Mouse (Mus musculus): ENCODE results near the gene Socs7.
"Not testable (repeated sequence)": the region's sequence is repeated elsewhere in the genome, so short reads cannot be mapped to it uniquely, and the experiment has no call there.

Gene Socs7

DNA sequence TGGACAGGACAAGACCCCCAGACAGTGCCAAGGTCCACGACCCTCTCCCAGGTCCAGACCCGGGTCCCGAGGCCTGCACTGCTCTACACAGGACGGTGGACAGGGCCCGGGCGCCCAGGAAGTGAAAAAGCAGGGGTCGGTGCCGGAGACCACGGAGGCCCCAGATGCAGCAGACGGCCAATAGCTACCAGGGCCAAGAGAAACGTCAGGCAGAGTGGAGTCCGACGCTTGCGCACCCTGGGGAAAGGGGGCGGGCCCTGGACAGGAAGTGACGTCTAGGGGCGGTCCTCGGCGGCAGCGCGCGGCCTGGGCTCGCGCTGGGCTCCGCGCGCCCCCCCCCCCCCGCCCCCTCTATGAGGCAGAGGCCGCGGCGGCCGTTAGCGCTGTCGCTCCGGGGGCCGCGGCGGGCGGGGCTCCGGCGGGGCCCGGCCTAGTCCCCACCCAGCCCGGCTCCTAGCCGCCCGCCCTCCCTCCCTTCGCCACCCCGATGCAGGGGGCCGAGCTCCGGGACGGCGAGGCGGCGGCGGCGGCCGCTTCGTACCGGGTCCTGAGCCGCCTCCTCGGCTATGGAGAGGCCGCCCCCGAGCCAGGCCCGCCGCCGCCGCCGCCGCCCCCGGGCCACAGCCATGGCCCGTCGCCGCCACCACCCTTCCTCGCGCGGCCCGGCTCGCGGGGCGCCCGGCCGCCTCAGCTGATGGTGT is at the start of gene Socs7:
Socs7 (plus strand) TSS at position 604 of the 701 bp plus-strand sequence.
- peak; percentile 93 for DNase-seq (ENCODE audit: low read depth, low spot score)

DNA sequence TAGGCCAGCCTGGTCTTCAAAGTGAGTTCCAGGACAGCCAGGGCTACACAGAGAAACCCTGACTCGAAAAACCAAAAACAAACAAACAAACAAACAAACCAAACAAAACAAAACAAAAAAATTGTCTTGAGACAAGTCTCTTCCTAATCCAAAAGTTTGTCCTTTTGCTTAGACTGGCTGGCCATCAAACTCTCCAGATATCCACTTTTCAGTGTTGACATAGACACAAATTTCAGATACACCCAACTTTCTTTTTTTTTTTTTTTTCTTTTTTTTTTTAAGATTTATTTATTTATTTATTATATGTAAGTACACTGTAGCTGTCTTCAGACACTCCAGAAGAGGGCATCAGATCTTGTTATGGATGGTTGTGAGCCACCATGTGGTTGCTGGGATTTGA is 49.5 kb upstream of the Socs7 start:
- DNase-seq (ENCODE audit: low read depth, low spot score), result not testable (repeated sequence)

DNA sequence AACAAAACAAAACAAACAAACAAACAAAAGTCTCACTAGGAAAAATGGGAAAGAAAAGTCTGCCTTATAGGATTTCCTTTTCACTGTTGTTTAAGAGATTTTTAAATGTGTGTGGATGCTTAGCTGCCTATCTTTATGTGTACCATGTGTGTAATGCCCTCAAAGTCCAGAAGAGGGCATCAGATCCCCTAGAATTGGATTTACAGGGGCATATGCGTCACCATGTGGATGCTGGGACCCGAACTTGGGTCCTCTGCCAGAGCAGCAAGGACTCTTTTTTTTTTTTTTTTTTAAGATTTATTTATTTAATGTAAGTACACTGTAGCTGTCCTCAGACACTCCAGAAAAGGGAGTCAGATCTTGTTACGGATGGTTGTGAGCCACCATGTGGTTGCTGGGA is 48.2 kb upstream of the Socs7 start:
- peak; percentile 90 for DNase-seq (ENCODE audit: low read depth, low spot score)

DNA sequence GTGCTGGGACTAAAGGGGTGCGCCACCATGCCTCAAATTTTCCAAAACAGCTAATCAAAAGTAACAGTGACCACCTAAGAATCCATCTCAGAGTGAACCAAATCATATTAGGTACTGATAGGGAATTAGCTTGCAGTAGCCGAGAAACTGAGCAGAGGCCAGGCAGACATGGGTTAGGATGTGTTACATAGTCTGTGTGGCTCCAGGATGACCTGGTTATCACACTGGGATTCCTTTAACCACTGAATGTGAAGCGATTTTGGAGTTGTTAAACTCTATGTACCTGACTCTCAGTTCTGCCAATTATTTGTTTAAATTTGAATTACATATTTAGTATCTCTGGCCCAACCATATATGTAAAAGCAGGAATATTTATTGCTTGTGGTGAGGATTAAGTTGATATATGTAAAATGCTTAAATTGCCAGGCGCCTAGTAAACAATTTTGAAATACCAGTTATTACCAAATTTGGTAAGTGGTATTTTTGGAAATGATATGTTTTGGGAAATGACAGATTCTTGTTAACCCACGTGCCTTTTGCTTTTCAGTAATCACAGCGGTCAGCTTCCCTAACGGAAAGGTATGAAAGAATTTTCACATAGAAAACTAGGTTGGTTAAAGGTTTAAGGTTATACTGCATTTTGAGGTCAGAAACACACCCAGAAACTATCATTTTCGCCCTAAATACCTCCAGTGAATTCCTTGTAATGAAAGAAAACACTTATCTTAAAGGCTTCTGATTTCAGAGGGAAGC is 47.4 kb upstream of the Socs7 start:
- no peak for DNase-seq (ENCODE audit: low read depth, low spot score)

DNA sequence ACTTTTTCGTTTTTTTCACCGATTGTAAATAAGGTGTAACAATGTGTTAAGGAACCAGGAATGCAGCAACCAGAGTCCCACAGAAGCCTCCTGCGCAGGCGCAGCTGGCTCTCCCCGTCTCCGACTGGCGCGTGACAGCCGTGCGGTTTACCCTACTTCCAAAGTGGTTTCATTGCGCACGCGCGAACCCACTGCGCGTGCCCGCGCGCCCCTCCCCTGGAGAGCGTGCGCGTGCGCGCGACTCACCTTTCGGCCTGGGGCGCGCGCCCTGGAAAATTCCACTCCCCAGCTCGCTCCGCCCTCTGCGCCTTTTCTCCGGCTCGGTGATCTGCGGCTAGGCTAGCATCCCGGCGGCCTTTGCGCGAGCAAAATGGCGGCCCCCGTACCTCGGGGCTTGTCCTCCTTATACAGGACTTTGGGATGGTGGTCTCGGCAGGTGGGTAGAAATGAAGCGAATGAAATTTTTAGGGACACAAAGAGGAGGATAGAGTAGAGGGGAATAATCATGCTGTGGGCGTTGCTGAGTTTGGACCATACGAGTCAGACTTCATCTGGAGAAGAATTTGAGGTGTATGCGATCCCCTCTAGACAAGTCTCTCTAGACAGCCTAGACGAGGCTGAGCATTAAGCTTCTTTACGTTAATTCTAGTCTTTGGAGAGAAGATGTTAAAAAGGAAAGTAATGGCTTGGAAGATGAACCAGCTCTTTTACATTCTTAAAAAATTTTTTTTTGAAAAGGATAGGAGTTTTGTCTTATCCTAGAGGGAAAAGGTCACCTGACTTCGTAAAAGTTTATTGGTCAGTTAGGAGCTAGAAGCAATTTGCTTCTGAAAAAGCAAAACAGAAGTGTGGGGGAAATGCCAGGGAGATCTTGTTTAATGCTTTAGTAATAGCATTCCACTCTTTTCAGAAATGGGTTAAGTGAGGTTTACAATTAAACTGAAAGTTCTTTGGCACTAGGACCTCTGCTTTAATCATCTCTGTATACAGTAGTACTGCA is 46.5 kb upstream of the Socs7 start, which contains the start of gene Mrpl45:
Mrpl45 (plus strand) TSS at position 213 of the 1,000 bp plus-strand sequence.
- DNase-seq (ENCODE audit: low read depth, low spot score), result peak; percentile 100

DNA sequence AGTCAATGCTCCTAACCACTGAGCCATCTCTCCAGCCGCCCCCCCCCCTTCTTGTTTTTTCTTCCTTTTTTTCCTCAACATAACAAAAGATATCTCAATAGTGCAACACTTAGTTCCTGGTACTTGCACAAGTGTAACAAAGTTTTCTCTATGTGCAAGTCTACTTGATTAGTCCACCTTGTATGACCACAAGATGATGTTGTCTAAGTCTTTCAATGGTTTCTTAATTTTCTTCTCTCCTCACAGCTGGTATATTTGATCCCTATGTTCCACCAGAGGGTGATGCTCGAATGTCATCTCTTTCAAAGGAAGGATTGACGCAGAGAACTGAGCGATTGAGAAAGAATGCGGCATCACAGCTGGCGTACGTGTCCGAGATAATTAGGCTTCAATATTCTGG is 41.2 kb upstream of the Socs7 start:
- DNase-seq (ENCODE audit: low read depth, low spot score), result no peak

DNA sequence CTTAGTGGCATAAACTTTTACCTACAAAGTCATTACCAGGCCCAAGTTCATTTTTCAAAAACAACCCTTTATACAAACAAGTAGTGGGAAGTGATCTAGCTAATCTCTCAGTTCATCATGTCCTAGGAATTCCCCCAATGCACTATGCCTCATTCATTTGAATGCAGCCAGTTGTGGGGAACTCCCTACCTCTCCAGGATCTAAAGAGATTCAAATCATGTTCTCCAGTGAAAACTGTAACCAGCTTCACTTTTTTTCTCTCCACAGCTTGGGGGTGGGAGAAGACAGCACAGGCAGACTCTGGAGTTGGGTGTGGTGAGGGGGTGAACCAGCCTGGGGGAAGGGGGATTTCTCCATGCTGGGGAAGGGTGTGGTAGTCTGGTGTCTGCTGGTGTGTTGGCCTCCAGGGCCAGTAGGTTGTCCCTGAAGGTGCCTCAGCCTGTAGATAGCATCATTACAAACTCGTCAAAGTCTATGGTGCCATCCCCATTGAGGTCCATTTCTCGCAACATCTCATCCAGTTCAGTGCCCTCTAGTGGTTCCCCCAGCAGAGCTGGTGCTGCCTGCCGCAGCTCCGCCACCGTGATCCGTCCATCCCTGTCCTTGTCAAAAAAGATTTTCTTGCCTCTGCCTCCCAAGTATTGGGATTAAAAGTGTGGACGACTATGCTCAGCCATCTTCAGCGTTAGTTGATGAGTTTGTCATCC is 40.3 kb upstream of the Socs7 start:
- DNase-seq (ENCODE audit: low read depth, low spot score), result peak; percentile 75

DNA sequence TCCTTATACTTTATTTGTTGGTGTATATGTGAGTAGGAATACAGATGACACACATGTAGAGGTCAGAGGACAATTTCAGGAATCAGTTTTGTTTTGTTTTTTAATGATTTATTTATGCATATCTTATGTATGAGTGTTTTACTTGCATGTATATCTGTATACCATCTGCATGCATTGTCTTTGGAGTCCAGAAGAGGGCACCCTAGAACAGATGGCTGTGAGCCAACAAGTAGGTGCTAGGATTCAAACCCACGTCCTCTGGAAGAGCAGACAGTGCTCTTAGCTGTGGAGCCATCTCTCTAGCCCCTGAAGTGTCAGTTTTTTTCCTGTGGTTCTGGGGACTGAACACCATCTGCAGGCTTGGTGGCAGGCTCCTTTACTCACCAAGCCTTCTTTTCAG is 37.1 kb upstream of the Socs7 start:
- DNase-seq (ENCODE audit: low read depth, low spot score), result peak; percentile 73

DNA sequence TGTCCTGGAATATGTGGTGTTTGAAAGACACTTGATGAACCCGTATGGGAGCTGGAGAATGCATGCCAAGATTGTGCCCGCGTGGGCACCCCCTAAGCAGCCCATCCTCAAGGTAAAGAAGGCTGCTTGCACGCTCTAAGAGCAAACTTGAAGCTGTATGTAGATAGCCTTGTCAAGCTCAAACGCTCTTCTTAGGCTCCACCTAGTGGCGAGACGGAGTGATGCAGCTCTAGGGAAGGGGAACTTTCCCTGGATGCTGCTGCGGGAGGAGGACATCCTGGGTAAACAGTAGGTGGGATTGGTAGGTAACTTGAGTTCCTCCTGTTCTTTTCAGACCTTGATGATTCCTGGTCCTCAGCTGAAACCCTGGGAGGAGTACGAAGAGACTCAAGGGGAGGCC is 34.2 kb upstream of the Socs7 start:
- DNase-seq (ENCODE audit: low read depth, low spot score), result peak; percentile 89

DNA sequence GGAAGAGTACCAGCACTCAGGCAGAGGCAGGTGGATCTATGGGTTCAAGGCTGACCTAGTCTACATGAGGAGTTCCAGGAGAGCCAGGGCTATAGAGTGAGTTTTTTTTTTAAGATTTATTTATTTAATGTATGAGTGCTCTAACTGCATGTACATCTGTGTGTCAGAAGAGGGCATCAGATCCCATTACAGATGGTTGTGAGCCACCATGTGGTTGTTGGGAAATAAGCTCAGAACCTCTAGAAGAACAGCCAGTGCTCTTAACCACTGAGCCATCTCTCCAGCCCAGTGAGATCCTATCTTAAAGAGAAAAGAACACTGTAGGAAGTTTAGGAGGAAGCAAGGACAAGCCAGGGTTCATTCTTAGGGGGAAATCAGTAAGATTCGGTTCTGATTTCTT is 32.0 kb upstream of the Socs7 start:
- no peak for DNase-seq (ENCODE audit: low read depth, low spot score)

DNA sequence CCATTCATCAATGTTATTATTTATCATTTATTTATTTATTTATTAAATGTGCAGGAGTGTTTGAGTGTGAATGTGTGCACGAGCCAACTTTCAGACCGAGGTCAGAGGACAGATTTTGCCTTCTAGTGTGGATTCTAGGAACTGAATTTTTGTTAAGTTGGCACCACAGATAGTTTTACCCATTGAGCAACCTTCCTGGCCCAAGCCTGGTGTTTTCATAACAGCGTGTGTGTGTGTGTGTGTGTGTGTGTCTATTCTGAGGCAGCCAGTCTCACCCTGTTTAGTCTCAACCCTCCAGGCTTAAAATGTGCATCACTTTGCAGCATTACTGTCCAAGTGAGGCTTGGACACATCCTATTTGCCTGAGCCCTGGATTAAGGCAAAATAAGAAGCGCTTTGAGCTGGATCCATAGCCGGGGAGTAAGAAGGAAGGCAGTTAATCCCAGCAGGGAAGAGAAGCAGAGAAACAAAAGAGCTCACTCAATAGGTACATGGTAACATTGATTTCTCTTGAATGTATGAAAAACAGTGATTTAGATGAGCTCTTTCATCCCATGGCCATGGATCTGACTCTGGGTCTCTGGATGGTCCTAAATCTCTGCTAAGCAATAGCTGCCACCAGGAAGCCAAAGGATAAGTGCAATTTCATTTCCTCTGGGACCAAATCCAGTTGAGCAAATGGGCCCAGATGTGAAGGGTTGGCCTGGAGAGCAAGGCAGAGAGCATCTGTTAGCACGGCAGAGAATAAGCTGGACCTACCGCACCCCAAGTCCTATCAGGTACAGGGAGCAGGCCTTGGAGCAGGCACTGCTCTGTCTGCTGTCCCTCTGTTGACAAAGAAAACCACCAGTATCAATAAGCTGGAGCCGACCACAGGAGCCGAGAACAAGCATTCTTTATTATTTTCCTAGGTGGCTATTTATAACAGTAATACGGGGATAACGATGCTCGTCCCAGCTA is 30.8 kb upstream of the Socs7 start:
- DNase-seq (ENCODE audit: low read depth, low spot score), result no peak

DNA sequence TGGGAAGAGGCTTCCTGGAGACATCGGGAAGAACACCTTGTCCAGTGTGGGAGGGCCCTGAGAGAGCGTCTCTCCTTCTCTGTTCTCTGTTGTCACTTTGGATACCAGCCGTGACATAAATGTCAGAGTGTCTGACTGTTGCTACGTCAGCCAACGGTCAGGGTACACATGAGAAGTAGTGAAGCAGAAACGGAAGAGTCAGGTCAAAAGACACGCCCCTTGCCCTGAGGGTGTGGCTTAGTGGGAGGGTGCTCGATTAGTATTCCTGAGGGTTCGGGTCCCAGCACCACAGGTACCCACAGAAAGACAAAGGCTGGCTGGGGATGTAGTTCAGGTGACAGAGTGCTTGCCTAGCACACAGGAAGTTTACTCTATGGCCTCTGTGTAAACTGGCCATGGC is 29.3 kb upstream of the Socs7 start:
- DNase-seq (ENCODE audit: low read depth, low spot score), result peak; percentile 83

DNA sequence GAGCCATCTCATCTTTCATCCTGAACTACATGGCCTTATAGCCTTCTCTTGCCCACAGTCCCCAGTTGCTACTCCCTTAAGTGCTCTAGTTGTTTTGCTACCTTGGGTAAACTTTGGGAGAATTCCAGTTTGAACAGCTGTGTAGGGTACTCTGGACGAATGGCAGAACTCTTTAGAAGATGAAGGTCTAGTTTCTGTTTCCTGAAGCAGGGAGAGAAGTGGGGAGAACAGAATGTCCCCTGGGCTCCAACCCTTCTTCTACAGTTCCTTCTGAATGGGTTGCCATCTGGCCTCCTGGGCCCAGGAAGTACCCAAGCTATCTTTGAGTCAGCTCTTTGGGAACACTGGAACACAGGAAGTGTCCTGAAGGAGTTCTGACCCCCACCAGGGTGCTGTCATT is 28.5 kb upstream of the Socs7 start:
- no peak for DNase-seq (ENCODE audit: low read depth, low spot score)

DNA sequence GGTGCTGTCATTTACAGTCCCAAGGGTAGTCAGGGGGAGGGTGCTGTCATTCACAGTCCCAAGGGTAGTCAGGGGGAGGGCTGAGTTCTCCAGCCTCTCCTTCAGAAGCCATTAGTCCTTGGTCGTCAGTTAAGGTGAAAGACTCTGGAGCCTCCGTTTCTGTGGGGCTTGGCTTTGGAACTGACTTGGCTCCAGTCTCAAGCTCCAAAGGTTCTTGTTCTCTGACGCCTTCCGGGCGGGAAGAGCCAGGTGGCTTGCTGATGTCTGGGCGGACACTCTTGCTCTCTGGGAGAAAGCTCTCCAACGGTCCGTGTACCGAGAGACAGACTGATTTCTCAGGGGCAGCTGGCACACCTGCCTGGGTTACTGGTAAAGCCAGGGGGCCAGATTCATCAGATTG is 28.0 kb upstream of the Socs7 start:
- peak; percentile 22 for DNase-seq (ENCODE audit: low read depth, low spot score)

DNA sequence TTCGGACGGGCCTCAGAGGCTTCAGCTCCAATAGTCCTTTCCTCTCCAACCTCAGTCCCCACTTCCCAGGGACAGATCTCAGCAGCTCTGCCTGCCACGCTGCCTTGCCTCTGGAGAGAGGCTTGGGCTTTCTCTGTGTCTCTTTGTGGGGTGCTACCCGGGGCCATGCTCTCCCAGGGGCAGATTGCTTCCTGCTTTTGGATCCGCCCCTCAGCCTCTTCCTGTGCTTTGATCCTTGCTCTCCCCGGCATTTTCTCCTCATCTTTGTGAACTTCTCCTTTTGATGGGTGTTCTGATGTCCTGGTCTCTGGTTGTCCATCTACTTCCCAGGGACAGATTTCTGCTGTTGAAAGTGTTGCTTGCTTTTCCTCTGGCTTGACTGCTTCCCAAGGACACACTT is 26.1 kb upstream of the Socs7 start:
- DNase-seq (ENCODE audit: low read depth, low spot score), result peak; percentile 26

DNA sequence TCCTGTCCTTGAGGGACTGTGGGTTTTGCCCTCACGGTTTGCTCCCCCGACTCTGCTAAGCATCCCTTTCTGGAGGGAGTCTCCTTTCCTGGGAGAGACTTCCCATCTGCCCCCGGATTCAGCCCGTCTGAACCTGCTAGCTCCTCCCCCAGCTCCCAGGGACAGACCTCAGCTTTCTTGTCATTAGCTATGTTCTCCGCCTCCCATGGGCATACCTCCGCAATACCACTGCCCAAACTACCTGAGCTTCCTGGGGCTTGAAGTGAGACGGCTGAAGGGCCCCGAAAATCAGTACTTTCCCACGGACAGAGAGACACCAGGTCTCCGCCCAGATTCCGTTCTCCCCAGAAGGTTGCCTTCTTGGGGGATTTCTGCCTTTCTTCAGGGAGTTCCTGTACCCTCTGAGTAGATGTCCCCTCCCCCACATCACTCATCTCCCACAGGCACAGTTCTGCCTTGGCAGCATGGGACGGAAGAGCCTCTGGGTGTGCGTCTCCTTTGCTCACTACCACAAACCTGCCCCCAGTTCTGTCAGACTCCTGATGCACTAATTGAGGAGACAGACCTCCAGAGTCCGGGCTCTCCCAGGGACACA is 25.5 kb upstream of the Socs7 start:
- peak; percentile 71 for DNase-seq (ENCODE audit: low read depth, low spot score)

DNA sequence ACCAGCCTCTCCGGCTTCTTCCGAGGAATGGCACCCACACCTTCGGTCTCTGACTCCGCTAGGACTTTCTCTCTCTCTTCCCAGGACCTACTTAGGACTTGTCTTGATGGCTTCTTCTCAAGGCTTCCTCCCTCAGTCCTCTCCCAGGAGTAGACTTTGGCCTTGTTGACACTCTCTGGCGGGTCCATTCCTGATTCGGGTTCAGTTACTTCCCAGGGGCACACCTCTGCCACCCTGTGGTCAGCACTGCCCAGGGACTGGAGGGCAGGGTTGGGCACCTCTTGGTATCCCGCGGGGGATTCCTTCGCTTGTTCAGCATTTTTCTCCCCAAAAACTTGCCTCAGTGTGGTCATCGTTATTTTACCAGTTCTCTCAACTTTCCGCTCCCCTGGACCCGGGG is 25.0 kb upstream of the Socs7 start:
- no peak for DNase-seq (ENCODE audit: low read depth, low spot score)

DNA sequence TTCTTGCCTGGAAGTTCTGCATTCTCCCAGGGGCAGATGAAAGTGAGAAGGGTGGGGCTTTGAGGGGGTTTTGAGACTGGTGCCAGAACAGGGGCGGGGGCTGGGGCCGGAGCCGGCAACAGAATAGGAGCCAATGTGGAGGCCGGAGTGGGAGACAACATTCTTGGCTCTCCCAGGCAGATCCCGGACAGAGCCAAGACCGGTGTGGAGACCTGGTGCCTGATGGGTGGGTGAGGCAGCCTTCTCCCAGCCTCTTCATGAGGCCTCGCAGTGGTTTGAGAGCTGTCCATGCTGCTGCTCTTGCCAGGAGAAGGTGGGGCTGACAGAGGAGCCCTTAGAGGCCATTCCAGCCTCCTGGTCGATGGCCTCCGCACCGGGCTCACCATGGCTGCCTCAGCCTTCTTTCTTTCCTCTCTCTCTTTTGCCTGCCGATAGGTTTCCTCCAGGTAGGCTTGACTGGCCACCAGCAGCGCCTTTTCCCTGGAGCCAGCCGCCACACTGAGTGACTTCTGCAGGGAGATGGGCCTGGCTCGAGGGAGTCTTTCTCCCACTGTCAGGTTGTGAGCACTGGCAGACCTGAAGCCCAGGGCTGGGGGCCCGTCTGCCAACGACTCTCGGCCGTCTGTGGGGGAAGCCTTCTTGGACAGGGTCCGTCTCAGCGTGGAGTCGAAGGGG is 23.9 kb upstream of the Socs7 start:
- peak; percentile 68 for DNase-seq (ENCODE audit: low read depth, low spot score)

DNA sequence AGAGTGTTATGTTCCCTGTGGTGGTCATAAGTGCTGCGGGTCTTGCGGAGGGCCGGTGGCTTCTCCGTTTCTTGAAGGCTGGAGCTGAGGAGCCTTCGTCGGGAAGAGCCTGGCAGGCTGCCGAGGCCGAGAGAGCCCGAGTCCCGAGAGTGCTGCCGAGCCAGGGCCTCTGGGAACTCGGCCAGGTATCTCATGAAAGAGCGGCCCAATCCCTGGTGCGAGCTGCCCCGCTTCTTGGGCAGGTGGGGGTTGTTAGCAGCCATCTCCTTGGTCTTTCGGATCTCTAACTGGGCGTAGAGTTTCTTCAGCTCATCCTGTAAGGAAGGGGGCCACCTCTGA is 23.4 kb upstream of the Socs7 start:
- peak; percentile 40 for DNase-seq (ENCODE audit: low read depth, low spot score)

All from ZHBTc4 (cell line).